Mouse (Mus musculus) liver, embryonic 15.5 days (tissue): ENCODE measurements at regions not wholly inside any gene's neighbourhood (a gene's known extent, or its start where the extent isn't known, plus 50 kb on each side); places are given as distances from the start of the nearest gene placed in this dataset.

Experiments
- ATAC-seq: fragments of 200-750 bp; cut with Nextera tagmentation; 2 replicates; pipeline ENCODE4 v1.8.0; 2017; ENCODE audit warnings: moderate number of reproducible peaks, mild to moderate bottlenecking, moderate library complexity; ENCODE audit not compliant: insufficient read depth
- H3K27ac ChIP-seq: fragments of 300-500 bp; sonication (generic); replicated peaks from 2 replicates; pipeline ENCODE4 v1.5.1; 2015; ENCODE audit warnings: mild to moderate bottlenecking, inconsistent platforms
- H3K27me3 ChIP-seq: fragments of 300-500 bp; sonication (generic); 2 replicates; pipeline ENCODE4 v1.6.1; 2015; ENCODE audit warnings: mild to moderate bottlenecking, inconsistent platforms
- H3K36me3 ChIP-seq: fragments of 300-500 bp; sonication (generic); replicated peaks from 2 replicates; pipeline ENCODE4 v1.6.1; 2015; ENCODE audit warnings: moderate library complexity, mild to moderate bottlenecking, inconsistent platforms
- H3K4me1 ChIP-seq: fragments of 300-500 bp; sonication (generic); replicated peaks from 2 replicates; pipeline ENCODE4 v1.6.1; 2015; ENCODE audit warnings: inconsistent platforms
- H3K4me2 ChIP-seq: fragments of 300-500 bp; sonication (generic); 2 replicates; pipeline ENCODE4 v1.6.1; 2015; ENCODE audit warnings: moderate library complexity, mild to moderate bottlenecking, inconsistent platforms
- H3K4me3 ChIP-seq: fragments of 300-500 bp; sonication (generic); replicated peaks from 2 replicates; pipeline ENCODE4 v1.5.1; 2015; ENCODE audit warnings: mild to moderate bottlenecking, inconsistent platforms
- H3K9ac ChIP-seq: fragments of 300-500 bp; sonication (generic); 2 replicates; pipeline ENCODE4 v1.6.1; 2015; ENCODE audit warnings: moderate library complexity, mild to moderate bottlenecking, inconsistent platforms
- H3K9me3 ChIP-seq: fragments of 300-500 bp; sonication (generic); replicated peaks from 2 replicates; pipeline ENCODE4 v1.6.1; 2016; ENCODE audit warnings: inconsistent platforms
- WGBS: fragments of 180-500 bp; shearing (Covaris S2); methylation state at CpG from one replicate; pipeline ENCODE4 v1.1.7; 2015; ENCODE audit warnings: mixed read lengths; ENCODE audit not compliant: insufficient replicate concordance; 5-methylcytosine and 5-hydroxymethylcytosine counted together

DNA sequence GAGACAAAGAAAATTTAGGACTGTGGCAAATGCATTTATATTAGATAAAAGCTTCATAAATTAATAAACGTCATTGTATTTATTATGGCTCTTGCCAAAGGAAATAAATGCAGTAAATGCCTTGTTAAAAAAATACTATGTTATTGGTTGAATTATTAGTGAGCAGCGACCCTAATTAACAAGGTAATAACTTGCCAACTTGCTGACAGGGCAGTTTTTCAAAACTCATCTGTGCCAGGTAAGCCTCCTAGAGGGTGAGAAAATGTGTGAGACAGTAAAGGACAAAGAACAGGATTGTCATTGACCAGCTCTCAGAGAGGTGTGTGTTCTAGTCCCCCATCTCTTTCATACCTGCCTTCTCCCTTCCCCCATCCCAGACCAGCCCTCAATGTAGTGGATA lies 347.8 kb upstream of the Onecut1 start:
- no peak overlapping the region for H3K27ac ChIP-seq
- H3K9me3 ChIP-seq: no peaks in the 10 kb centered on the region
- H3K9ac ChIP-seq: no peak overlapping the region
- H3K4me3 ChIP-seq: no peak overlapping the region
- H3K27me3 ChIP-seq: no peaks in the 10 kb centered on the region
- no peaks in the 10 kb centered on the region for H3K4me1 ChIP-seq
- H3K36me3 ChIP-seq: no peaks in the 10 kb centered on the region
- H3K4me2 ChIP-seq: no peak overlapping the region
- no peak for ATAC-seq
- 51% methylated on average over 2 of the region's 2 CpGs for WGBS

DNA sequence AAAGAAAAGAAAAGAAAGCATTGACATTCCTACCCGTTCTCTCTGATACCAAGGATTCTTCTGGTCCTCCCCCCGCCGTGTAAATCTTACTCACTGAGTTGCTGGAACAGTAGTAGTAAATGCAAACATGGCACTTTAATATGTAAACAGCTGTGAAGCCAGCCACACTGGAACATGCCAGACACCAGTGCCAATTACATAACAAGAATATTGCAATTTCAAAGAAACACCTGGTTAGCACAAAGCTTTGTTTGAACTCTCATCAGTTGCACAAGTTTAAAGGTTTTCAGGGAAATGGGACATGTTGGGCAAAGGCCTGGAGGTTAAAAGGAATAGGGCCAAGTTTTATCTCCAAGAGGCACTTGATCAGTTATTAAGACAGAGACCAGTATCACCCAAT lies 333.2 kb upstream of the Onecut1 start:
- 56% methylated on average over 3 of the region's 3 CpGs for WGBS
- Histone ChIP-seq H3K36me3 (no peaks in the 10 kb centered on the region), H3K27me3 (no peaks in the 10 kb centered on the region), H3K4me1 (no peaks in the 10 kb centered on the region), H3K9me3 (no peaks in the 10 kb centered on the region), H3K27ac (no peak overlapping the region), H3K9ac (no peak overlapping the region), H3K4me3 (no peak overlapping the region), H3K4me2 (no peak overlapping the region)
- no peak for ATAC-seq

DNA sequence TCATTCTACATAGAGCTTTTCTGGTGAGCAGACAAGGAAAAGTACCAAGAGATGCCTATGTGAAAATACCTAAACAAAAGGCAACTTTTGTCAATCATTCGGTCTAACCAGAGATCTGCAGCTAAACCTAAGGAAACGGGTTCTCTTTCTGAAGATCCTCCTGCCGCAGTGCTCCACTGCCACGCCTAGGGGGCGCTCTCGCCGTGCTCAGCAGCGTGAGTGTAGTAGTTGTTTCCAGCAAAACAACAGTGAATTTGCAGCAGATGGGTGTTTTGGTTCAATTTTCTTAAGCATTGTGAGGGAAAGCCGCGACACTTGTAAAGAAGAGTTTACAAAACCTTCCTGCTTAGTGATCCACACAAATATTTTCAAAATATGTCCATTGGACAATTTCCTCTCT lies 331.4 kb upstream of the Onecut1 start:
- Histone ChIP-seq H3K4me2 (no peak overlapping the region), H3K27me3 (no peaks in the 10 kb centered on the region), H3K27ac (no peak overlapping the region), H3K9me3 (no peaks in the 10 kb centered on the region), H3K4me3 (no peak overlapping the region), H3K4me1 (no peaks in the 10 kb centered on the region), H3K9ac (no peak overlapping the region), H3K36me3 (no peaks in the 10 kb centered on the region)
- WGBS: 11% methylated on average over 10 of the region's 10 CpGs
- no peak for ATAC-seq

DNA sequence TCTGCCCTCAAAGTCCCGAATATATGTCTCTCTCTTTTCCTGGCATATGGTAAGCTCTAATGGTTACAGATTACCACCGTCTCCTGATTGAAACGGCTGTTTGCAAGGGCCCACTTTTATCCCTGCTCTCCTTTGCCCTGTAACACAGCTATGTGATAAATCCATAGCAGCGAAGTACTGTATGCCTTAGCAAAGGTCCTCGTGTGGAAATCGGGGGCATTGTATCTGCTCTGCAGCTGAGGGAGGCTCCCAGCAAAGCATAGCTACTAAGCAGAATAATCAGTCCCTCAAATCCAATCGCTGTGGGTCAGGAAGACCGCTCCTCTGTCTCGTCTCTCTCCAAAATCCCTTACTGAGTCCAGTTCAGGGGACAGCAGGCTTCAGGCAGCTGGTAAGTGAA lies 331.0 kb upstream of the Onecut1 start:
- no peak overlapping the region for H3K27ac ChIP-seq
- no peaks in the 10 kb centered on the region for H3K27me3 ChIP-seq
- WGBS: 50% methylated on average over 9 of the region's 9 CpGs
- H3K9ac ChIP-seq: no peak overlapping the region
- no peaks in the 10 kb centered on the region for H3K4me1 ChIP-seq
- no peaks in the 10 kb centered on the region for H3K9me3 ChIP-seq
- no peaks in the 10 kb centered on the region for H3K36me3 ChIP-seq
- no peak overlapping the region for H3K4me2 ChIP-seq
- ATAC-seq: no peak
- no peak overlapping the region for H3K4me3 ChIP-seq

DNA sequence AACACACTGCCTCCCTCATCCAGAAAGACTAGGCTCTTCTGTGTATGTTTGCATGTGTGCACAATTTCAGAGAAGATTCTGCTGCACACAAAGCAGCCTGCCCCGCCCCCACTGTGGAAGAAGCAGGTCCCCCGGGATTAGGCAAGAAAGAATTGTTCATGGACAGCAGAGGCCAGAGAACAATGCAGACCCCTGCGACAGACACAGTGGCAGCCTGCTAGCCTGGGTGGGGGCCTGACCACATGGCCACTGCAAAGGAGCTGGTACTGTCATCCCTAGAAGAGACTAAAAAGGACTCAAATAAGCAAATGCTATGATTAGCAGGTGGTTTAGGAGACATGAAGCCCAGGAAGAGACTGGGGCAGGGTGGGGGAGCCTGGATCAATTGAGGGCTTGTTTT lies 329.7 kb upstream of the Onecut1 start:
- Histone ChIP-seq H3K4me2 (no peak overlapping the region), H3K4me1 (no peaks in the 10 kb centered on the region), H3K27ac (no peak overlapping the region), H3K9me3 (no peaks in the 10 kb centered on the region), H3K27me3 (no peaks in the 10 kb centered on the region), H3K4me3 (no peak overlapping the region), H3K9ac (no peak overlapping the region), H3K36me3 (no peaks in the 10 kb centered on the region)
- ATAC-seq: no peak
- WGBS: 56% methylated on average over 3 of the region's 3 CpGs

DNA sequence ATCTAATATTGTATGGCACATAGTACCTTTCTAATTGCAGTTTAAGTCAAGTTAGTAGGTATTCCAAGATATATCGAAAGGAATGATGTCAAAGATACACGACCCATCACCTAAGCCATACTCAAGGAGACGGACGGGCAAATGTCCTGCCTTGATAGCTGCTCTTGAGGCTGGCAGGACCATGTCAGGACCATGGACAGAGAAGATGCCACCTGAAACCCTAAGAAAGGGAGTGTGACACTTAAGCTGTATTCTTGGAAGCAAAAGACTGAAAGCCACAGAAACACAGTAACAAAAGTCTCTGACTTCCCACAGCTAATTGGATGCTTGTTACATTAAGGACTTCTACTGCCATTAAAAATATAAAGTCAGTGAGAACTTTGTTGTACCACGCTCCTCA lies 326.7 kb upstream of the Onecut1 start:
- no peak overlapping the region for H3K9ac ChIP-seq
- 60% methylated on average over 5 of the region's 5 CpGs for WGBS
- no peak overlapping the region for H3K4me3 ChIP-seq
- no peak for ATAC-seq
- H3K27ac ChIP-seq: no peak overlapping the region
- no peaks in the 10 kb centered on the region for H3K27me3 ChIP-seq
- no peaks in the 10 kb centered on the region for H3K4me1 ChIP-seq
- H3K9me3 ChIP-seq: no peaks in the 10 kb centered on the region
- H3K4me2 ChIP-seq: no peak overlapping the region
- H3K36me3 ChIP-seq: no peaks in the 10 kb centered on the region

DNA sequence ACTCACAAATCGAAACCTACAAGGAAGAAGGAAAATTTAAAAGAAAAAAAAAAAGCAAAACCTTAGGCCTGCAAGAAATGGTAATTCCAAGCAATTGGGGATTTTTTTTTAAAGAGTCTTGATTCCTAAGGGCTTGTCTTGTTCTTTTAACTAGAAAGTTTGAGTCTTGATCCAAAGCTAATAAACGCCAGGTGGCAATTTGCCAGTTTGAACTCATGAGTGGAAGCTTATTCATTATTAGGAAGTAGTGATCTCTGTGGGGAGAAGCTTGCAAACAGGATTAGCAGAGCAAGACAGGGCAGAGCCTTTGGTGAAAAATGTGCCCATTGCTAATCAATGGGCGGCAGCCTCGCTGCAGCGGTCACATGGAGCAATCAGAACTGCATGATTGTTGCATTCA lies 305.6 kb upstream of the Onecut1 start:
- Histone ChIP-seq H3K27ac (no peak overlapping the region), H3K9ac (no peak overlapping the region), H3K9me3 (no peaks in the 10 kb centered on the region), H3K36me3 (no peaks in the 10 kb centered on the region), H3K4me1 (no peaks in the 10 kb centered on the region), H3K27me3 (no peaks in the 10 kb centered on the region), H3K4me3 (no peak overlapping the region), H3K4me2 (no peak overlapping the region)
- no peak for ATAC-seq
- WGBS: 73% methylated on average over 5 of the region's 5 CpGs

DNA sequence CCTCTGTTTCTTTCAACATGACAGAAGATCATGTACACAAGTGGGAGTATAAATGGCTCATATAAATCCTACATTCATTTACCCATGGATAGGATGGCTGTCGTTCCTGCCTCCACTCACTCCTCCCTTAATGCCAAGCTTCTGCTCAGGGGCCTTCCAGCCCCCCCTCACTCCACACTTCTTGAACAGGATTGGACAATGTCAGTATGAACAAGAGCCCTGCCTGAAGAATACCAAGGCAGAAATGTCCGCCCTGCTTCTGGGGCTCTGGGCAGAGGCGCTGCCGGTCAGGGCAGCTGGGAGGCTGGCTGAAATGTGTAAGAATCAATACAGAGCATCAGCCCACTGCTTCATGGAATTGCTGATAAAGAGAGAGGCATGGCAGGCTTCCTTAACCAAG lies 269.0 kb upstream of the Onecut1 start:
- H3K4me2 ChIP-seq: no peak overlapping the region
- 69% methylated on average over 4 of the region's 4 CpGs for WGBS

DNA sequence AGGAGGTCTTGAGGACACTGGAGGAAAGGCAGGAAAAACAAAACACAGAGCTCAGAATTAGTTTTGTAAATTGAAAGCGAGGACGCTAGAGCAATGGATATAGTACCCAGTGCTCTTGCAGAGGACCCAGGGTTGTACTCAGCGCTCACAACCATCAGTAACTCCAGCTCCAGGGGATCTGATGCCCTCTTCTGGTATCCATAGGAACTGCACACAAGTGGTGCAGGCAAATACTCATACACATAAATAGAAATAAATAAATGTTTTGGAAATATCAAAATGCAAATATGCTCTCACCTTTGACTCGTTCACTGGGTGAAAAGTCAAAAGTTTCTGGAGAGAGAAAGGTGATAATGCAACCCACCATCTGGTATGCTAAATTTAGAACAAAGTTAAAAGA lies 267.8 kb upstream of the Onecut1 start:
- no peaks in the 10 kb centered on the region for H3K36me3 ChIP-seq
- no peak overlapping the region for H3K4me3 ChIP-seq
- no peaks in the 10 kb centered on the region for H3K9me3 ChIP-seq
- H3K27ac ChIP-seq: no peak overlapping the region
- no peak overlapping the region for H3K9ac ChIP-seq
- H3K27me3 ChIP-seq: no peaks in the 10 kb centered on the region
- no peaks in the 10 kb centered on the region for H3K4me1 ChIP-seq
- ATAC-seq: no peak
- WGBS: 62% methylated on average over 4 of the region's 4 CpGs
- H3K4me2 ChIP-seq: no peak overlapping the region

More for the DNA sequence above, 269.0 kb upstream of the Onecut1 start:
- Histone ChIP-seq H3K9ac (no peak overlapping the region), H3K36me3 (no peaks in the 10 kb centered on the region), H3K27me3 (no peaks in the 10 kb centered on the region), H3K9me3 (no peaks in the 10 kb centered on the region), H3K4me1 (no peaks in the 10 kb centered on the region), H3K27ac (no peak overlapping the region), H3K4me3 (no peak overlapping the region)
- ATAC-seq: no peak

DNA sequence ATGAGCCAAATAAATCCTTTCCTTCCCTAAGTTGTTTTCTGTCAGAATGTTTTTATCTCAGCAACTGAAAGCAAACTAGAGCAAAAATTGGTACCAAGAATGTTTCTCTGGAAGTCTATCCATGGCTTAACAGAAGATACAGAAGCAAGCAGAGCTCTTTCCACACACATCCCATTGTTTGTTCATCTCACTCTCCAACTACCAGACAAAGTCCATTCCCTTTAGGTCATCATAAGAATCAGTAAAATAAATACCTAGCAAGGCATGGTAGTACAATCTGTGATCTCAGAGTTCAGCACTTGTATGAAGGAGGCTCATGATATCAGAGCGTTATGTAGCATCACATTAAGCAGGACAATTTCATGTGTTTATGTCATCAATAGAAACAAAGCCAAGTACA lies 257.3 kb upstream of the Onecut1 start:
- Histone ChIP-seq H3K27ac (no peak overlapping the region), H3K36me3 (no peaks in the 10 kb centered on the region), H3K9me3 (no peaks in the 10 kb centered on the region), H3K4me2 (no peak overlapping the region), H3K4me1 (no peaks in the 10 kb centered on the region), H3K27me3 (no peaks in the 10 kb centered on the region), H3K4me3 (no peak overlapping the region), H3K9ac (no peak overlapping the region)
- ATAC-seq: no peak
- WGBS: 74% methylated on average over 1 of the region's 1 CpGs

DNA sequence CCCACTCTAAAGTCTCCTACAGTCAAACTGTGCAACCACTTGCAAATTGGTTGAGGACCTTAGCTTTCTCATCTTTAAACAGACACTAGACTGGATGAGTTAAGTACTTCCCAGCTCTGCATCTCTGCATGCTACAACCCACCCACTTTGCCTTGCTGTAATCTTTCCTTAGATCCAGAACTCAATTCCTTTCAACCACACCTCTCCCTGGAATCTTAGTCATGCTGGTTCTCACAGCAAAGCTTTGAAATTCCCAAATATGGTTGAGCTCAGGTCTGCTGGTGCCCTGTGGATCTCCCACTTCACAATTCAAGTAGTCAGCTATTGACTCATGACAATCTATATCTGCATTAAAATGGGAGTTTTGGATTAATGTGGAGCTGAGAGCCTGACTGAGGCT lies 239.8 kb upstream of the Onecut1 start:
- Histone ChIP-seq H3K9ac (no peak overlapping the region), H3K4me3 (no peak overlapping the region), H3K27ac (no peak overlapping the region), H3K9me3 (no peaks in the 10 kb centered on the region), H3K4me2 (no peak overlapping the region), H3K27me3 (no peaks in the 10 kb centered on the region), H3K36me3 (no peaks in the 10 kb centered on the region), H3K4me1 (no peaks in the 10 kb centered on the region)
- no peak for ATAC-seq

DNA sequence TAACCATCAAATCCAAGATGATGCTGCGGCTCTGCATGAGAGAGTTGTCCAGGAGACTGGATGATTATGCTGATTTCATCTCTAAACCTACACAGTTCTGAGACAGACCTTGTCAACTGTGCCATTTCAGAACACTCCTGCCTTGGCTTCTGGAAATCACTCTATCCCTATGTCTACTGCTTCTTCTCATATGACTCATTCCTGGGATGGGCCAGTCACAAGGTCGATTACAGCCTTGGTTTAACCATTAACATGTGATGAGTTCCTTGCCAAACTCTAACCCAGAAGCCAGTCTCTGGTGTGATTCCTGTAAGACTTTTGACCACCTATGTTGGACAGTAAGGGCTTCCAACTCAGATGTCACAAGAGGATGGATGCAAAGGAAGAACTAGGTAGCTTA lies 216.3 kb upstream of the Onecut1 start:
- Histone ChIP-seq H3K36me3 (no peaks in the 10 kb centered on the region), H3K9ac (no peak overlapping the region), H3K9me3 (no peaks in the 10 kb centered on the region), H3K27me3 (no peaks in the 10 kb centered on the region), H3K4me2 (no peak overlapping the region), H3K4me1 (no peaks in the 10 kb centered on the region), H3K27ac (no peak overlapping the region), H3K4me3 (no peak overlapping the region)
- ATAC-seq: no peak
- WGBS: 48% methylated on average over 2 of the region's 2 CpGs
